Mouse (Mus musculus) midbrain, embryonic 12.5 days (tissue): Measurements from ENCODE around the gene Fcnb. TPM values are rescaled to one million over a fixed set of nuclear protein-coding genes. Genes with fewer than 3 reads are reported as not detected.

Experiments
- ATAC-seq: fragments of 200-750 bp; cut with Nextera tagmentation; 2 replicates; pipeline ENCODE4 v1.8.0; 2017; ENCODE audit warnings: low read depth, moderate TSS enrichment, moderate library complexity; ENCODE audit not compliant: low FRiP score
- H3K27ac ChIP-seq: fragments of 300-500 bp; sonication (generic); replicated peaks from 2 replicates; pipeline ENCODE4 v1.5.1; 2016; ENCODE audit warnings: mild to moderate bottlenecking
- H3K27me3 ChIP-seq: fragments of 300-500 bp; sonication (generic); 2 replicates; pipeline ENCODE4 v1.6.1; 2016; ENCODE audit warnings: mild to moderate bottlenecking
- H3K36me3 ChIP-seq: fragments of 300-500 bp; sonication (generic); 2 replicates; pipeline ENCODE4 v1.6.1; 2016
- H3K4me1 ChIP-seq: fragments of 300-500 bp; sonication (generic); 2 replicates; pipeline ENCODE4 v1.6.1; 2016
- H3K4me2 ChIP-seq: fragments of 300-500 bp; sonication (generic); replicated peaks from 2 replicates; pipeline ENCODE4 v1.6.1; 2016; ENCODE audit warnings: mild to moderate bottlenecking, moderate library complexity
- H3K4me3 ChIP-seq: fragments of 300-500 bp; sonication (generic); 2 replicates; pipeline ENCODE4 v1.5.1; 2016; ENCODE audit warnings: mild to moderate bottlenecking
- H3K9ac ChIP-seq: fragments of 300-500 bp; sonication (generic); replicated peaks from 2 replicates; pipeline ENCODE4 v1.6.1; 2016; ENCODE audit warnings: mild to moderate bottlenecking, moderate library complexity
- H3K9me3 ChIP-seq: fragments of 300-500 bp; sonication (generic); 2 replicates; pipeline ENCODE4 v1.6.1; 2016; ENCODE audit warnings: mild to moderate bottlenecking
- WGBS: fragments of 180-500 bp; shearing (Covaris S2); methylation state at CpG from one replicate; pipeline ENCODE4 v1.1.7; 2016; 5-methylcytosine and 5-hydroxymethylcytosine counted together
- polyA plus RNA-seq: library from polyadenylated mRNA; unstranded; fragments of >200 nt; fragmentation: Nextera tagmentation; extraction: Ambion mirVana; gene quantifications from 2 replicates; pipeline ENCODE4 v1.2.1, GENCODE M21; 2016

Gene Fcnb
- polyA plus RNA-seq, 1 experiment from 2014 or later: not detected

DNA sequence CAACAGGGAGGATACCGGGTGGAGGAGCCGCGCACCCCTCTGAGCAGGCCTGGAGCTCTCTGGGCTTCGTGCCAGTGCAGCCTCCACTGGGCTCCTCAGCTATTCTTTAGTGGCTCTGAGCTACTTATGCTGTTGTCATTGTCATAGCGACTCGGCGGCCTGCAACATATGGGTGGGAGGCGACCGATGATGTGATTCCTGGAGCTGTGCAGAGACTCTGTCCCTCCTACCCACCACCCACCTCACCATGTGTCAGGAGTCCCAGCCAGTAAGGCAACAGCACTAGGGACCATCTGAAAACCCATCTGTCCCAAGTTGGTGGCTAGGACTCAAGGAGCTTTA lies 16.2 kb downstream of the Fcnb start:
- Histone ChIP-seq H3K9ac (no peak overlapping the region), H3K4me1 (peaks cover 11% of the 10 kb centered on the region; the same call in 1 of the 2 replicates), H3K36me3 (no peaks in the 10 kb centered on the region), H3K9me3 (no peaks in the 10 kb centered on the region), H3K27me3 (no peaks in the 10 kb centered on the region), H3K4me3 (no peak overlapping the region), H3K27ac (0 out of 2 replicates have a peak overlapping the region, but pooled peaks have one; percentile 3), H3K4me2 (no peak overlapping the region)
- 81% methylated on average over 9 of the region's 9 CpGs for WGBS
- ATAC-seq: peak; percentile 30; the same call in 1 of the 2 replicates

DNA sequence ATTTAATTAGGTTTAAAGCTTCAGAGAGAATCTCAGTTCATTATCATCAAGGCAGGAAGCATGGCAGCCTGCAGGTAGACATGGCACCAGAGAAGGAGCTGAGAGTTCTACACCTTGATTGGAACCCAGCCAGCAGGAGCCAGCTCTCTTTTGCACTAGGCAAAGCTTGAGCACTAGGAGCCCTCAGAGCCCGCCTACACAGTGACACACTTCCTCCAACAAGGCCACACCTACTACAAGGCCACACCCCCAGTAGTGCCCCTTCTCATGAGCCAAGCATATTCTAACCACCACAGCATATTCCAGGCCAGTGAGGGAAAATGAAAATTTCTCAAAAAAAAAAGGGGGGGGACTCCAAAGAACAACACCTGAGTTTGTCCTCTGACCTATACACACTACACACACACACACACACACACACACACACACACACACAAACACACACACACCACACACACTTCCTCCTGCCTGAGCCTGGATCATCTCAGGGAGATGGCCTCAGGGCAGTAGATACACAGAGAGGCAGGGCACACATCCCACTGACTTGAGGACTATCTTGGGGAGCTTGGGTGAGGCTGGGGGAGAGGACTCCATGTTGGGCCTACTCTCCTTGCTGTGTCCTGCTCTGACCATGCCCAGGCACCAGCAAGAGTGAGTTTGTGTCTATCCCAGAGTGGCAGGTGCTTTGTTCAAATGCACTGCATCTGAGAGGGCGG lies 16.7 kb downstream of the Fcnb start:
- WGBS: 81% methylated on average over 2 of the region's 2 CpGs
- H3K27ac ChIP-seq: 0 out of 2 replicates have a peak overlapping the region, but pooled peaks have one; percentile 3
- H3K4me1 ChIP-seq: peaks cover 11% of the 10 kb centered on the region; the same call in 1 of the 2 replicates

DNA sequence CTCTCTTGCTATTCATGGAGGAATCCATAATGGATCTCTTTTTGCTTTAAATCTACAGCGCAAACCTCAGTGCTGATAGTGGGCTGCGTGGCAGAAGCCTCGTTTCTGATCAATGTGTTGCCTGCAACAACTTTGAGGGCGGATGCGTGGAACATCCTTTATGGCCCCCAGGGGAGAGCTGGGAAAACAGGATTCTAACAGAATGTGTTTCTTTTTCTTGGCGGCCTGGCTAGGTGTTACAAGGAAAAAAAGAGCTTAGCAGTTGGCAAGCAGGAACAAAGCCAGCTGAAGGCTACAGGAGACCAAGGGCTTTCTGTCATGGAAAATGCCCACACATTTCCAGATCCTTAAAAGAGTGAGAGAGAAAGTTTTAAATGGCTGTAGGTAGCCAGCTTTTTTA lies 17.5 kb downstream of the Fcnb start:
- Histone ChIP-seq H3K27me3 (no peaks in the 10 kb centered on the region), H3K4me2 (no peak overlapping the region), H3K4me3 (no peak overlapping the region), H3K4me1 (peaks cover 11% of the 10 kb centered on the region; the same call in 1 of the 2 replicates), H3K9ac (no peak overlapping the region), H3K36me3 (no peaks in the 10 kb centered on the region), H3K9me3 (no peaks in the 10 kb centered on the region), H3K27ac (no peak overlapping the region)
- WGBS: 79% methylated on average over 6 of the region's 6 CpGs
- no peak for ATAC-seq

More for the DNA sequence above, 16.7 kb downstream of the Fcnb start:
- Histone ChIP-seq H3K27me3 (no peaks in the 10 kb centered on the region), H3K36me3 (no peaks in the 10 kb centered on the region), H3K4me2 (no peak overlapping the region), H3K9ac (no peak overlapping the region), H3K9me3 (no peaks in the 10 kb centered on the region), H3K4me3 (no peak overlapping the region)
- 0 out of 2 replicates have a peak, but pooled peaks have one; percentile 2 for ATAC-seq

DNA sequence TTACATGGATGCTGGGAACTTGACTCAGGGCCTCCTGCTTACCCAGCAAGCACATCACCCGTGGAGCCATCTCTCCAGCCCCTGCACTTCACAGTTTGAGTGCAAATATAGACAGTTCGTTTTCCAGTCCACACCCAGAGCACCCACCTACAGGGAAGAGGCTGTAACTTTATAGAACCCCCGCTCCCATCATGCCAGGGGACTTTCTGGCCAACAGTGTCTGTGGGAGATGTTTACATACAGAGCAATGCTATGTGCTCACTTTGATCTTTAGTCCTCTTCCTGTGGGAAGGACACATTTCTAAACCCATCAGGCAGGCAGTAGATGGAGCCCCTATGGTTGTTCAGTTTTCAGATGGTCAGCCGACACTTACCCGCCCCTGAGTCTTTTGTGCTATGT lies 18.0 kb downstream of the Fcnb start:
- H3K4me3 ChIP-seq: no peak overlapping the region
- H3K4me1 ChIP-seq: peaks cover 11% of the 10 kb centered on the region; the same call in 1 of the 2 replicates
- no peaks in the 10 kb centered on the region for H3K36me3 ChIP-seq
- no peak for ATAC-seq
- no peak overlapping the region for H3K9ac ChIP-seq
- H3K4me2 ChIP-seq: no peak overlapping the region
- H3K27ac ChIP-seq: no peak overlapping the region
- WGBS: 73% methylated on average over 5 of the region's 5 CpGs
- H3K9me3 ChIP-seq: no peaks in the 10 kb centered on the region
- H3K27me3 ChIP-seq: no peaks in the 10 kb centered on the region

DNA sequence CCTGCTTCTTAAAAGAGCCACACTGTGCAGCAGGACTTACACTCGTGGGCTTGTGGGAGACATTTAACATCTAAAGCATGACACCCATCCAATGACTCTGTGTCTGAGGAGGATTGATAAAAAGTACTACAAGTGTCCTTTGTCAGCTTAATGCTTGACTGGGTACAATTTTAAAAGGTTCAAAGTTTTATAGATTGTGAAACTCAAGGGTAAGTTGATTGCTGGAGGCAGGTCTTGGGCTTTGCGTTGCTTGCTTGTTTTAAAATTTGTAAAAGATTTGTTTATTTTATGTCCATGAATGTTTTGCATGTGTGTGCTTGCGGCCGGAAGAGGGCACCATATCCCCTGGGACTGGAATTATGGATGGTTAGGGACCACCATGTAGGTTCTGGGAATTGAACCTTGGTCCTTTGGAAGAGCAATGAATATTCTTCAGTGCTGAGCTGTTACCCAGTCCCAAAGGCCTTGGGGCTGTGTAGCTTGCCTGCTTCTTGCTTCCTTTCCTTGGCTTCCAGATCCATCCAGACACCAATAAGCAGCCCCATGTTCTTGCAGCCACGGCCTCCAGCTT lies 19.5 kb downstream of the Fcnb start:
- WGBS: 86% methylated on average over 5 of the region's 5 CpGs
- no peak overlapping the region for H3K4me2 ChIP-seq
- no peak overlapping the region for H3K9ac ChIP-seq
- H3K9me3 ChIP-seq: no peaks in the 10 kb centered on the region
- ATAC-seq: no peak
- H3K36me3 ChIP-seq: no peaks in the 10 kb centered on the region
- no peak overlapping the region for H3K4me3 ChIP-seq
- H3K27me3 ChIP-seq: no peaks in the 10 kb centered on the region
- peaks cover 11% of the 10 kb centered on the region; the same call in 1 of the 2 replicates for H3K4me1 ChIP-seq
- H3K27ac ChIP-seq: no peak overlapping the region

DNA sequence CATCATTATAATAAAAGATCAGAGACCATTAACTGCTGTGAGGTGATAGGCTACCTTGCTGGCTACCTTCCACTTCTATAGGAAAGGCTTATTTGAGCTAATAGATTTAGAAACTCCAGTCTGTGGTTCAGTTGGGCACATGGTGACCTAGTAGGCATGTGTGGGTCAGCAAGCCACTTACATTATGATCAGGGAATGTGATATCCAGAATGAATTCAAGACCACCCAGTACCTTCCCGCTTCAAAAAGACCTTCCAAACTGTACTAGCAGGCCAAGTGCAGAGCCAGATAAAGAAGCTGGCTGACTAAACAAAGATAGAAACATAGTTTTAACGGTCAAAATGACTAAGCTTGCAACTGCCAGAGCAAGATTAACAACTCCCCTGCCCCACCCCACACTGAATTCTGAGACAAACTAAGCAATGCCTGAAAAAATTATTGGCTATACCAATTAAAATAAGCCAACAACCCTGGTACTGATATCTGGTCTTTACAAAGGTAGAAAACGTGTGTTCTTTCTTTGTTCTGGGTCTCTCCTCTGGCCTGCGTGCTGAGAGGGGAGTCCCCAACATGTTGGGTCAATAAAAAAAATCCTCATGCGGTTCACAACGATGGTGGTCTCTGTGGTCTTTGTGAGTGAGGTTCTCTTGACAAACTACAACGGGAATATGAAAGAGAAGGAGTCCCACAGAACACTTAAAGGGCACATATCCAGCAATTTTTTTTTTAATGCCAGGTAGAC lies 20.2 kb downstream of the Fcnb start:
- no peak overlapping the region for H3K27ac ChIP-seq
- no peak overlapping the region for H3K9ac ChIP-seq
- no peak overlapping the region for H3K4me3 ChIP-seq
- peaks cover 11% of the 10 kb centered on the region; the same call in 1 of the 2 replicates for H3K4me1 ChIP-seq
- no peak overlapping the region for H3K4me2 ChIP-seq
- no peaks in the 10 kb centered on the region for H3K9me3 ChIP-seq
- ATAC-seq: no peak
- WGBS: 83% methylated on average over 7 of the region's 7 CpGs
- H3K36me3 ChIP-seq: no peaks in the 10 kb centered on the region
- no peaks in the 10 kb centered on the region for H3K27me3 ChIP-seq

DNA sequence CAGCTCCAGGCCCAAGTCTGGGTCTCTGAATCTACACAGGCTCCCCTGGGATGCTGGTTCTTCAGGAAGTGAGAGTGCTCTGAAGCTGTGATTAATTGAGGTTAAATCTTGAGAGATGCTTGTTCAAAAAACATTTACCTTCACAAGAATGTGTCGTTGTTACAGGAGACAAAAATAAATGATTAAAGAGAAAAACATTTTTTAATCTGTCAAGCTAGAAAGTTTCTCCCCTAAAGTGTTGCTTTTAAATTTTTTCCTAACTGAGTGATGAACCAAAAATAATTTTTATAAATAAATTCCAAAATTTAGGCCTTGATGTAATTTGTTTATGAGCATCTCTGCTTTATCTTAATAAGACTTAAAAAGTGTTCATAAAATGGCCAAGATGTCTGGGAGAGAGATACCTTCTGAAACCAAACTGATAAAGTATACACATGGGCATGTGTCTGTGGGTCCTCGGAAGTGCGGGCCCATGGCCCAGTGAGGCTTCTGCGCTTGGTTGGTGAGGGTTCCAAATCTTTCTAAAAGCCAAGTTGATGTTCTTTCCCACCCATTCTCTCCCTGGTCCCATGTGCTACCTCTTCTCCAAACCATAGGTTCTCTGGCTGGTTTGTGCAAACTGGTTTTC lies 20.9 kb downstream of the Fcnb start:
- Histone ChIP-seq H3K36me3 (no peaks in the 10 kb centered on the region), H3K9ac (no peak overlapping the region), H3K27me3 (no peaks in the 10 kb centered on the region), H3K27ac (no peak overlapping the region), H3K4me2 (no peak overlapping the region), H3K9me3 (no peaks in the 10 kb centered on the region), H3K4me3 (no peak overlapping the region), H3K4me1 (peaks cover 11% of the 10 kb centered on the region; the same call in 1 of the 2 replicates)
- ATAC-seq: no peak
- 85% methylated on average over 4 of the region's 4 CpGs for WGBS

DNA sequence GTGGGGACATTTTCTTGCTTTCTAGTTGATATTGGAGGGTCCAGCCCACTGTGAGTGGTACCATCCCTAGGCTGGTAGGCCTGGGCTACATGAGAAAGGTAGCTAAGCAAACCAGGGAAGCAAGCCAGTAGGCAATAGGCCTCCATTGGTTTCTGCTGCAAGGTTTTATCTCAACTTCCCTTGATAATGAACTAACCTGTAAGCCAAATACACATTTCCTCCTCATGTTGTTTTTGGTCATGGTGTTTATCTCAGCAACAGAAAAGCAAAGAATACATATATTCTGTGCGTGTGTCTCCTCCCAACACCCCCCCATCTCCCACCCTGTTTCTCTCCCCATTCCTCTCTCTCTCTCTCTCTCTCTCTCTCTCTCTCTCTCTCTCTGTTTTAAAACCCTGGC lies 24.8 kb downstream of the Fcnb start:
- ATAC-seq: no peak
- Histone ChIP-seq H3K36me3 (no peaks in the 10 kb centered on the region), H3K27me3 (no peaks in the 10 kb centered on the region), H3K4me1 (no peaks in the 10 kb centered on the region), H3K4me2 (no peak overlapping the region), H3K4me3 (no peak overlapping the region), H3K9ac (no peak overlapping the region), H3K27ac (no peak overlapping the region), H3K9me3 (no peaks in the 10 kb centered on the region)
- WGBS: 82% methylated on average over 1 of the region's 1 CpGs

DNA sequence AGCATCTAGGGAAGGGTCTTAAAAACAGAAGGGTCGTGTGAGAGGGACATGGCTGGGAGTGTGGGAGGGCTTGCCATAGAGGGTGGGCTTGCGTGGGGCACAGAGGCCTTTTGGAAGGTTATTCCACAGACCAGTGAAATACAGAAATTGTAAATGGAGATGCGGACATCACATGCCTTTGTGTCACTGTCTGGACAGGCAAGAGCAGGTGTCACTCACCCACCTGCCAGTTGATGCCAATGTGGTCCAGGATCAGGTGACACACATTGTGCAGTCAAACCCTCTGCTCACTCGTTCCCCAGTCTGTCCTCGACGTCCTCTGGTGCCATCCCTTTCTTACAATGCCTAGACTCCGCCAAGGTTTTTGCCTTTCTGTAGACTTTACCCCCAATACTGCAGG lies 37.6 kb downstream of the Fcnb start:
- no peak overlapping the region for H3K9ac ChIP-seq
- H3K36me3 ChIP-seq: no peaks in the 10 kb centered on the region
- no peak overlapping the region for H3K4me2 ChIP-seq
- H3K4me1 ChIP-seq: no peaks in the 10 kb centered on the region
- whole genome bisulfite sequencing: 82% methylated on average over 7 of the region's 7 CpGs
- no peaks in the 10 kb centered on the region for H3K9me3 ChIP-seq
- no peak for ATAC-seq
- H3K27ac ChIP-seq: no peak overlapping the region
- no peak overlapping the region for H3K4me3 ChIP-seq
- H3K27me3 ChIP-seq: no peaks in the 10 kb centered on the region

DNA sequence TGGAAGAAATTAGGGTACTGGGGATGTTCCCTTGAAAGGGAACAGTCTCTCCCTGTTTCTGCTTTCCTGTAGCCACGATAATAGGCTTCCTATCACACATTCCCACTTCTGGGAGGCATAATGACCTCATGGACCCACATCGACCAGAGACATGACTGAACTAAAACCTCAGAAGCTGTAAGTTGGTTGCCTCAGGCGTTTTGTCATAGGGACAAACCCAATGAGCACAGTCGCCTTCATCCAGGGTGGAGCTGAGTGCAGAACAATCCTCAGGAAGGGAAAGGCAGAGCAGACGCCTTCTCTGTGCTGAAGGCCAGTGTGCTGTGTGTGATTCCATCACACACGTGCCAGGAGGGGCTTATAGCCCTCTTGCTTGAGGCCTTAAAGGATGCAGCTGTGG lies 38.4 kb downstream of the Fcnb start:
- 71% methylated on average over 6 of the region's 6 CpGs for WGBS

DNA sequence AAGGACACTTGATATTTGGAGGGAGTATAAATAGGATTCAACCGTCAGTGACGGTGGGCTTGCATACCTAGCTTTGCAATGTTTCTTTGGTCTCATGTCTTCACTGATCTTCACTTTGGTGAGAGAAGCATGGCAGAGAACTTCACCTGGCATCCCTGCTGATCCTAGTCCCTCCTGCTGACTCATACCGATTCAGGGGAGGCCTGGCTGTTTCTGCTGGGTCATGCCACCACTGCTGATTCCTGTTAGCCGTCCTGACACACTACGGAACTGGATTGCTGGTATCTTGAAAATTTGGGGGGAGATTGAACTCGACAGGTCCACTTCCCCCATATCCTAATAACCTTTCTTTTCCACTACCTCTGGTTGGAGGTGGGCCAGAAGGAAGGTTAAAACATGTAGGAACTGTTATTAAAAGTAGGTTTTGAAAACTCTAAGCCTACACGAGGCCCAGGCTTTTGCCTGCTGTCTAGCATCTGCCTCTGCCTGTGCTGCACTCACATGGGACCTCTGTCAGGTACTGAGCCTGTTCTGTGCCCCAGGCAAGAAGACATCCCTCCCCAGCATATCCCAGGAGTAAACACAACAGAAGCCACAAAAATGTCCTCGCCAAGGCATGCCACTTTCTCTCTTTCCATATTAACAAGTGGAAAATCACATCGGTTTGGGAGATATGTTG lies 39.6 kb downstream of the Fcnb start:
- H3K4me2 ChIP-seq: no peak overlapping the region
- H3K36me3 ChIP-seq: no peaks in the 10 kb centered on the region
- WGBS: 89% methylated on average over 9 of the region's 9 CpGs
- H3K9me3 ChIP-seq: no peaks in the 10 kb centered on the region
- no peak overlapping the region for H3K9ac ChIP-seq
- no peaks in the 10 kb centered on the region for H3K27me3 ChIP-seq
- H3K27ac ChIP-seq: no peak overlapping the region
- ATAC-seq: no peak
- H3K4me3 ChIP-seq: no peak overlapping the region
- H3K4me1 ChIP-seq: no peaks in the 10 kb centered on the region

More for the DNA sequence above, 38.4 kb downstream of the Fcnb start:
- no peak for ATAC-seq
- H3K27me3 ChIP-seq: no peaks in the 10 kb centered on the region
- no peaks in the 10 kb centered on the region for H3K9me3 ChIP-seq
- H3K4me2 ChIP-seq: no peak overlapping the region
- no peaks in the 10 kb centered on the region for H3K4me1 ChIP-seq
- H3K9ac ChIP-seq: no peak overlapping the region
- no peaks in the 10 kb centered on the region for H3K36me3 ChIP-seq
- H3K4me3 ChIP-seq: no peak overlapping the region
- no peak overlapping the region for H3K27ac ChIP-seq
